Mouse (Mus musculus) ovary, postnatal 14 days (tissue): Measurements from ENCODE around the gene Oxld1.
"Not testable (repeated sequence)": the region's sequence is repeated elsewhere in the genome, so short reads cannot be mapped to it uniquely, and the experiment has no call there.

Source experiments
- DNase-seq: peaks from one replicate; pipeline ENCODE4 v3.0.0; 2022; ENCODE audit warnings: low spot score

Oxld1 gene

GRCm38 (mm10) chr11:120422651-120423568 lies 35.0 kb downstream of the Oxld1 start:
- no peak for DNase-seq

GRCm38 (mm10) chr11:120418592-120418991 lies 39.3 kb downstream of the Oxld1 start:
- no peak for DNase-seq

GRCm38 (mm10) chr11:120417852-120418251 lies 40.0 kb downstream of the Oxld1 start:
- DNase-seq, result no peak

- not testable (repeated sequence) for DNase-seq
Observed at GRCm38 (mm10) chr11:120413621-120414020, 44.2 kb downstream of the Oxld1 start.
